Mouse (Mus musculus) embryonic facial prominence, embryonic 10.5 days (tissue): ENCODE data around the gene Zfp764. TPM values are rescaled to one million over a fixed set of nuclear protein-coding genes. Genes with fewer than 3 reads are reported as not detected.
"Not testable (repeated sequence)": the region's sequence is repeated elsewhere in the genome, so short reads cannot be mapped to it uniquely, and the experiment has no call there.

Source experiments
- DNase-seq: peaks from one replicate; pipeline ENCODE4 v3.0.0-alpha.2; 2017; ENCODE audit warnings: low spot score
- H3K27ac ChIP-seq: fragments of 300-500 bp; sonication (generic); replicated peaks from 2 replicates; pipeline ENCODE4 v1.5.1; 2016; ENCODE audit warnings: mild to moderate bottlenecking
- H3K27me3 ChIP-seq: fragments of 300-500 bp; sonication (generic); replicated peaks from 2 replicates; pipeline ENCODE4 v1.6.1; 2016; ENCODE audit warnings: low read depth, mild to moderate bottlenecking; ENCODE audit not compliant: poor library complexity, severe bottlenecking
- H3K36me3 ChIP-seq: fragments of 300-500 bp; sonication (generic); replicated peaks from 2 replicates; pipeline ENCODE4 v1.6.1; 2016; ENCODE audit warnings: mild to moderate bottlenecking, moderate library complexity
- H3K4me1 ChIP-seq: fragments of 300-500 bp; sonication (generic); 2 replicates; pipeline ENCODE4 v1.6.1; 2016
- H3K4me3 ChIP-seq: fragments of 300-500 bp; sonication (generic); 2 replicates; pipeline ENCODE4 v1.5.1; 2016; ENCODE audit warnings: mild to moderate bottlenecking, moderate library complexity
- H3K9me3 ChIP-seq: fragments of 300-500 bp; sonication (generic); 2 replicates; pipeline ENCODE4 v1.6.1; 2016; ENCODE audit warnings: mild to moderate bottlenecking
- WGBS: fragments of 180-500 bp; shearing (Covaris S2); methylation state at CpG from one replicate; pipeline ENCODE4 v1.1.7; 2016; 5-methylcytosine and 5-hydroxymethylcytosine counted together
- polyA plus RNA-seq: library from polyadenylated mRNA; unstranded; fragments of >200 nt; fragmentation: Nextera tagmentation; extraction: Ambion mirVana; gene quantifications from 2 replicates; pipeline ENCODE4 v1.2.1, GENCODE M21; 2016

Zfp764 gene
- polyA plus RNA-seq, 1 experiment from 2014 or later: 6.1 TPM

- DNase-seq: peak; percentile 95
- Histone ChIP-seq H3K4me3 (peak within 1 kb of the TSS; percentile 90), H3K27me3 (peaks cover 14% of the 10 kb centered on the region), H3K9me3 (no peaks in the 10 kb centered on the region), H3K36me3 (peaks cover 27% of the 10 kb centered on the region), H3K4me1 (peaks cover 15% of the 10 kb centered on the region), H3K27ac (peak within 1 kb of the TSS; percentile 95)
- WGBS: 2% methylated on average over 48 of the region's 48 CpGs
Measured at GRCm38 (mm10) chr7:127421388-127422191, 15.0 kb upstream of the Zfp764 start, which contains the start of gene Zfp688. Gene Zfp688 (minus strand): TSS chr7:127422068.

GRCm38 (mm10) chr7:127411418-127411817, 4.8 kb upstream of the Zfp764 start:
- Histone ChIP-seq H3K9me3 (no peaks in the 10 kb centered on the region), H3K4me3 (no peak overlapping the region), H3K4me1 (peaks cover 5% of the 10 kb centered on the region), H3K27me3 (no peaks in the 10 kb centered on the region), H3K36me3 (peaks cover 8% of the 10 kb centered on the region; the same call in 1 of the 2 replicates), H3K27ac (no peak overlapping the region)
- DNase-seq: no peak
- 72% methylated on average over 2 of the region's 2 CpGs for WGBS

- 94% methylated on average over 6 of the region's 6 CpGs for WGBS
- DNase-seq, H3K27ac ChIP-seq, H3K27me3 ChIP-seq, H3K9me3 ChIP-seq, H3K4me3 ChIP-seq: not testable (repeated sequence)
- H3K4me1 ChIP-seq: peaks cover 13% of the 10 kb centered on the region
- H3K36me3 ChIP-seq: peaks cover 13% of the 10 kb centered on the region
Measured at GRCm38 (mm10) chr7:127404101-127404500, 2.5 kb downstream of the Zfp764 start.

GRCm38 (mm10) chr7:127402980-127403379, 3.6 kb downstream of the Zfp764 start:
- Histone ChIP-seq H3K27ac (no peak overlapping the region), H3K4me3 (no peak overlapping the region), H3K9me3 (0 out of 2 replicates have a peak, but pooled peaks cover 5% of the 10 kb centered on the region), H3K36me3 (peaks cover 13% of the 10 kb centered on the region), H3K4me1 (peaks cover 13% of the 10 kb centered on the region), H3K27me3 (no peaks in the 10 kb centered on the region)
- WGBS: 41% methylated on average over 2 of the region's 2 CpGs
- DNase-seq: no peak

DNA sequence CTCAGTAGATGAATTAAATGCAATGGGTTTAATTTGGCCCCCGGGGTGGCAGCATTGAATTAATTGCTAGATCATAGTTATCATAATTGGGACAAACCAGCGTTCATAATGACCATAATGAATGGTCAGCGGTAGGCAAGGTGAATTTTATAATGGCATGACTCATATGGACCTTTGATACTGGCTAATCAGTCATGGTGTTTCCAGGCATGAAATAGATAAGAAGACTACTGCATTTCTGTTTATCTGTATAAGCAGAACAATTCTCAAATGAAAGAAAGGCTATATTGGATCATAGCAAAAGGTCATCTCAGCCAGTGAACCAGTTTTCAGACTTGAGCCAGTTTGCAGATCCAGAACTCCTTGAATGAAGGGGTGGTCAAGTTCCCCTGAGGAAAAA, 6.3 kb downstream of the Zfp764 start:
- no peaks in the 10 kb centered on the region for H3K27me3 ChIP-seq
- no peaks in the 10 kb centered on the region for H3K4me1 ChIP-seq
- H3K27ac ChIP-seq: no peak overlapping the region
- no peak overlapping the region for H3K4me3 ChIP-seq
- 0 out of 2 replicates have a peak, but pooled peaks cover 5% of the 10 kb centered on the region for H3K9me3 ChIP-seq
- no peak for DNase-seq
- WGBS: 68% methylated on average over 3 of the region's 3 CpGs
- H3K36me3 ChIP-seq: peaks cover 12% of the 10 kb centered on the region

- Histone ChIP-seq H3K36me3 (peaks cover 21% of the 10 kb centered on the region), H3K9me3 (no peaks in the 10 kb centered on the region), H3K27ac (peak overlapping the region; percentile 91), H3K4me1 (peaks cover 19% of the 10 kb centered on the region), H3K27me3 (no peaks in the 10 kb centered on the region), H3K4me3 (peak overlapping the region; percentile 80)
- DNase-seq: no peak
- WGBS: 37% methylated on average over 7 of the region's 7 CpGs
Measured at GRCm38 (mm10) chr7:127393944-127394333, 12.7 kb downstream of the Zfp764 start.

GRCm38 (mm10) chr7:127393157-127393943, 13.3 kb downstream of the Zfp764 start, which contains the start of gene E430018J23Rik:
Gene E430018J23Rik (minus strand): TSS chr7:127393629.
- no peaks in the 10 kb centered on the region for H3K27me3 ChIP-seq
- H3K4me1 ChIP-seq: peaks cover 19% of the 10 kb centered on the region
- WGBS: 1% methylated on average over 45 of the region's 45 CpGs
- H3K9me3 ChIP-seq: no peaks in the 10 kb centered on the region
- peak within 1 kb of the TSS; percentile 80 for H3K4me3 ChIP-seq
- DNase-seq: peak; percentile 95
- H3K27ac ChIP-seq: peak within 1 kb of the TSS; percentile 91
- peaks cover 21% of the 10 kb centered on the region for H3K36me3 ChIP-seq

GRCm38 (mm10) chr7:127392251-127392824, 14.3 kb downstream of the Zfp764 start:
- no peaks in the 10 kb centered on the region for H3K9me3 ChIP-seq
- WGBS: 84% methylated on average over 8 of the region's 8 CpGs
- peaks cover 21% of the 10 kb centered on the region for H3K36me3 ChIP-seq
- no peak overlapping the region; the same call in 1 of the 2 replicates for H3K27ac ChIP-seq
- H3K4me1 ChIP-seq: peaks cover 19% of the 10 kb centered on the region
- H3K27me3 ChIP-seq: no peaks in the 10 kb centered on the region
- DNase-seq: no peak
- peak overlapping the region; percentile 80 for H3K4me3 ChIP-seq

DNA sequence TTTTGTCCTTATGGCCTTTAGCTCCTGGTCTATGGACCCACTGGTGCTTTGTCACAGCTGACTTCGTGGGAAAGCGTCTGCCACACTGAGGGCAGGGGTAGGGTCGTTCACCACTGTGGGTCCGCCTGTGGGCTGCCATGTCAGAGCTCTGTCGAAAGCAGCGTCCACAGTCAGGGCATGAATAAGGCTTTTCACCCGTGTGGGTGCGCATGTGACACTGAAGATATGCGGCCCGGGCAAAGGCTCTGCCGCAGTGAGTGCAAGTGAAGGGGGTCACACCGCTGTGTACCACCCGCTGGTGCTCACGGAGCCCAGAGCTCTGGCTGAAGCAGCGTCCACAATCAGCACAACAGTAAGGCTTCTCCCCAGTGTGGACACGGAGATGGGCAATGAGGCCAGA, 15.1 kb downstream of the Zfp764 start:
- no peak overlapping the region for H3K27ac ChIP-seq
- H3K4me3 ChIP-seq: 0 out of 2 replicates have a peak overlapping the region, but pooled peaks have one; percentile 4
- H3K27me3 ChIP-seq: no peaks in the 10 kb centered on the region
- H3K36me3 ChIP-seq: peaks cover 21% of the 10 kb centered on the region
- DNase-seq: no peak
- H3K9me3 ChIP-seq: no peaks in the 10 kb centered on the region
- WGBS: 96% methylated on average over 16 of the region's 16 CpGs
- H3K4me1 ChIP-seq: peaks cover 22% of the 10 kb centered on the region

DNA sequence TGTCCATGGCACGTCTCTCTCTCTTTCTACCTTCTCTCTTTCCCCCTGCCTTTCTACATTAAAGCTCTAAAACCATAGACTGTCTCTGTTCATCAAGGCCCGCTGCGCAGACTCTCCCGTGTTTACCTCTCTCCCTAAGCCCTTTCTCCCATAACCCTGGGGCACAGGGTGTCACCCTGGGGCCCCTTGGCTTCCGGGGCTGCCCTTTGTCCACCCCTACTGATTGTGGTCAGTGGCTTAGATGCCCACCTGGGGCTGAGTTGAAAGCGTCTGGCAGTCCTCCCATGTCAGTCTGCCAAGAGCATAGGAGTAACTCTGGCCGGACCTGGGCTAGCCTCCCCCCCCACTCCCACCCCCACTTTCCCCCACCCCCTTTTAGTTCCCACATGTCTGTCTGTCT, 16.3 kb downstream of the Zfp764 start:
- no peak overlapping the region; the same call in 1 of the 2 replicates for H3K4me3 ChIP-seq
- H3K9me3 ChIP-seq: peaks cover 4% of the 10 kb centered on the region
- H3K27me3 ChIP-seq: no peaks in the 10 kb centered on the region
- WGBS: 78% methylated on average over 7 of the region's 7 CpGs
- H3K27ac ChIP-seq: no peak overlapping the region
- peaks cover 25% of the 10 kb centered on the region for H3K36me3 ChIP-seq
- DNase-seq: no peak
- peaks cover 25% of the 10 kb centered on the region for H3K4me1 ChIP-seq

GRCm38 (mm10) chr7:127388201-127388600, 18.4 kb downstream of the Zfp764 start:
- not testable (repeated sequence) for H3K27me3 ChIP-seq, DNase-seq

GRCm38 (mm10) chr7:127386641-127387392, 19.8 kb downstream of the Zfp764 start, which contains the start of gene 9130019O22Rik:
Gene 9130019O22Rik (minus strand): TSS chr7:127387166.
- Histone ChIP-seq H3K27me3 (no peaks in the 10 kb centered on the region), H3K4me3 (peak within 1 kb of the TSS; percentile 67), H3K9me3 (peaks cover 19% of the 10 kb centered on the region), H3K36me3 (peaks cover 49% of the 10 kb centered on the region), H3K4me1 (peaks cover 7% of the 10 kb centered on the region), H3K27ac (peak within 1 kb of the TSS; percentile 78)
- 15% methylated on average over 38 of the region's 38 CpGs for WGBS
- peak; percentile 80 for DNase-seq

More at GRCm38 (mm10) chr7:127388201-127388600, 18.4 kb downstream of the Zfp764 start:
- H3K27ac ChIP-seq, H3K4me3 ChIP-seq: not testable (repeated sequence)
- peaks cover 46% of the 10 kb centered on the region for H3K36me3 ChIP-seq
- H3K9me3 ChIP-seq: peaks cover 13% of the 10 kb centered on the region
- H3K4me1 ChIP-seq: peaks cover 17% of the 10 kb centered on the region
